Mouse (Mus musculus) hindbrain, embryonic 16.5 days (tissue): Measurements from ENCODE around the gene Sfxn2. TPM values are rescaled to one million over a fixed set of nuclear protein-coding genes. Genes with fewer than 3 reads are reported as not detected.

Experiments
- ATAC-seq: fragments of 200-750 bp; cut with Nextera tagmentation; 2 replicates; pipeline ENCODE4 v1.8.0; 2017; ENCODE audit warnings: moderate TSS enrichment, moderate library complexity
- H3K27ac ChIP-seq: fragments of 300-500 bp; sonication (generic); 2 replicates; pipeline ENCODE4 v1.5.1; 2014; ENCODE audit warnings: low read depth, mild to moderate bottlenecking, control low read depth, low read length, moderate library complexity
- H3K27me3 ChIP-seq: fragments of 300-500 bp; sonication (generic); replicated peaks from 2 replicates; pipeline ENCODE4 v1.6.1; 2014; ENCODE audit warnings: low read length; ENCODE audit not compliant: control insufficient read depth, insufficient read depth
- H3K36me3 ChIP-seq: fragments of 300-500 bp; sonication (generic); 2 replicates; pipeline ENCODE4 v1.6.1; 2014; ENCODE audit warnings: mild to moderate bottlenecking, low read length, moderate library complexity, mixed read lengths; ENCODE audit not compliant: control insufficient read depth, insufficient read depth
- H3K4me1 ChIP-seq: fragments of 300-500 bp; sonication (generic); 2 replicates; pipeline ENCODE4 v1.6.1; 2014; ENCODE audit warnings: low read depth, low read length; ENCODE audit not compliant: control insufficient read depth, insufficient read depth
- H3K4me2 ChIP-seq: fragments of 300-500 bp; sonication (generic); 2 replicates; pipeline ENCODE4 v1.6.1; 2014; ENCODE audit warnings: mild to moderate bottlenecking, low read length, control low read depth, moderate library complexity
- H3K4me3 ChIP-seq: fragments of 300-500 bp; sonication (generic); 2 replicates; pipeline ENCODE4 v1.5.1; 2014; ENCODE audit warnings: mild to moderate bottlenecking, low read length, control low read depth, moderate library complexity
- H3K9ac ChIP-seq: fragments of 300-500 bp; sonication (generic); 2 replicates; pipeline ENCODE4 v1.6.1; 2014; ENCODE audit warnings: low read depth, mild to moderate bottlenecking, control low read depth, low read length, moderate library complexity
- H3K9me3 ChIP-seq: fragments of 300-500 bp; sonication (generic); 2 replicates; pipeline ENCODE4 v1.6.1; 2014; ENCODE audit warnings: mild to moderate bottlenecking, low read length, moderate library complexity; ENCODE audit not compliant: control insufficient read depth
- WGBS: fragments of 180-500 bp; shearing (Covaris S2); extraction: QIAGEN DNeasy Blood & Tissue Kit; methylation state at CpG from one replicate; pipeline ENCODE4 v1.1.7; 2014; 5-methylcytosine and 5-hydroxymethylcytosine counted together
- polyA plus RNA-seq: library from polyadenylated mRNA; unstranded; fragments of >200 nt; fragmentation: Nextera tagmentation; extraction: Ambion mirVana; gene quantifications from 2 replicates; pipeline ENCODE4 v1.2.1, GENCODE M21; 2015

Sfxn2 gene
- 9.9 and 10.5 TPM in 2 replicates for polyA plus RNA-seq

DNA sequence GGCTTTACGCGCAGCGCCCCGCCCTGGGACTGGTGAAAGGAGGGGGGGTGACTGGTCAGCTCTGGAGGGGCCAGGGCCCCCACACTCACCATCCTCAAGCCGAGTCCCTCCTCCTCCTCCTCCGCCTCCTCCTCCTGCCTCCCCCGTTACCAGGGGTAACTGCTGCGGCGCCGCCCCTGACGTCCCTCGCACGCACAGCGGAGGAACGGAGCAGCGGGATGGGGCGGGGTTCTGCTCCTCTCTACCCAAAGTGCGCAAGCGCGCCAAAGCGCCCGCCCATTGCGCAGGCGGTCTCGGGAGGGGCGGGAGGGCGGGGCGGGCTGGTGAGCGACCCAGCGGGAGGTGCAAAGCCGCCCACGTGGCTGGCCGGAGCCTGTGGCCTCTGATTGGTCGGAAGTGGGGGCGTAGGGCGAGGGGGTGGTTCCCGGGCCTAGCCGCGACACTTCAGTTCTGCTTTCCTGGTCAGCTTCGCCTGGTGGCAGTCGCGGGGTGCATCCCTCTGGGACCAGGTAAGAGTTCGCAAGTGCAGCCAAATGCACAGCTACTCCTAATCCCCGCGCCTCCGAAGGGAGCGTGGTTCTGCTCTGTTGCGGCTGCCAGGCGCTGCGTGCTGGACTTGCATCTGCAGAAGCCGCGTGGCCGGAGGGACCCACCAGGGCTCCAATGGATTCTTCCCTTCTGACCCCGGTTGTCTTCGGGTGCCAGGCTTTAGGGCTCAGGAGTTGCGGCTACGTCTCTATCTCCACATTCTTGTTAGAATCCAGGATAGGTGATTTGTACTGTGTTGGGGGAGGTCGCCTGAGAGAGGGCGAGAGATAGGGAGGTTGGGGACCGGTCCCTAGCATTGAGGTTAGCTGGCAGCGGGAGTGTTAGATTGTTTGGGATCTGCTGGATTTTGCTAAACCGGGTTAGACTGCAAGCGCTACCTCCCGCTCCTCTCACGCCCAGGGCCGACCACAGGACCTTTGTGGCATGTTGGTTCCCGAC lies at the start of gene Sfxn2, which contains the start of gene Arl3:
Sfxn2 (plus strand) TSS at position 415 of the 987 bp plus-strand sequence.
Arl3 (minus strand) TSS at position 248 of the 987 bp plus-strand sequence.
- under 1% methylated on average over 57 of the region's 67 CpGs for WGBS

DNA sequence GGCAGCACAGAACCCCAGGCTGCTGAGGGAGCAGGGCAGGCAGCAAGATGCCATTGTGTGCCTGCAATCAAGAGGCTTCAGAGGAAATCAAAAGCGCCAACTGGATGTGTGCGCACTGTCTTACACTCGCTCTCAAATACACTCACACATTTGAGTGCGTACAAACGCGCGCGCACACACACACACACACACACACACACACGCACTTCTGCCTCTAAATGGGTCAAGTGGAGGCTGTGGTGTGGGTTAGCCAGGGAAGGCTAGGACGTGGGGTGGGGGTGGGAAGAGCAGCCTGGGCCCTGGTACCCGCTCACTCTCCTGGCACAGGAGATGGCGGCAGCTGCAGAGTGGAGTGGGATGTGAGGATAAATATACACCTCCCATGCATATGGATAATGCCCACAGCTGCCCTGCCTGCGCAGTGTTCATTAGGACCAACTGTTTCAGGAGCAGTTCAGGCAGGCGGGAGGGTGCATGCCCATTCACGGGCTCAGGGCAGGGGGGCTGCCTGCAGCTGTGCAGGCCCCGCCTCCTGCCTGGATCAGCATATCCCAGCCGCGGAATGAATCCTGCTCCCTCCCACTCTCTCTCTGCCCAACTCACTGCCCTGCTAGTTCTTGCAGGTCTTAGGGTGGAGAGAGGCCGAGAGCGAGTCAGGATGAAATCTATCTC lies 49.5 kb upstream of the Sfxn2 start:
- Histone ChIP-seq H3K4me1 (peaks cover 47% of the 10 kb centered on the region), H3K9me3 (no peaks in the 10 kb centered on the region), H3K27ac (peak overlapping the region; percentile 72), H3K36me3 (no peaks in the 10 kb centered on the region), H3K27me3 (no peaks in the 10 kb centered on the region), H3K4me3 (peak overlapping the region; percentile 30), H3K9ac (peak overlapping the region; percentile 50), H3K4me2 (peak overlapping the region; percentile 61)
- ATAC-seq = peak; percentile 85
- WGBS = 3% methylated on average over 20 of the region's 20 CpGs

More for the DNA sequence above, at the start of gene Sfxn2, which contains the start of gene Arl3:
- Histone ChIP-seq H3K9ac (peak within 1 kb of the TSS; percentile 71), H3K27me3 (no peaks in the 10 kb centered on the region), H3K36me3 (no peaks in the 10 kb centered on the region), H3K4me1 (peaks cover 6% of the 10 kb centered on the region), H3K4me3 (peak within 1 kb of the TSS; percentile 74), H3K27ac (peak within 1 kb of the TSS; percentile 77), H3K4me2 (peak within 1 kb of the TSS; percentile 89), H3K9me3 (no peaks in the 10 kb centered on the region)
- peak; percentile 97 for ATAC-seq

DNA sequence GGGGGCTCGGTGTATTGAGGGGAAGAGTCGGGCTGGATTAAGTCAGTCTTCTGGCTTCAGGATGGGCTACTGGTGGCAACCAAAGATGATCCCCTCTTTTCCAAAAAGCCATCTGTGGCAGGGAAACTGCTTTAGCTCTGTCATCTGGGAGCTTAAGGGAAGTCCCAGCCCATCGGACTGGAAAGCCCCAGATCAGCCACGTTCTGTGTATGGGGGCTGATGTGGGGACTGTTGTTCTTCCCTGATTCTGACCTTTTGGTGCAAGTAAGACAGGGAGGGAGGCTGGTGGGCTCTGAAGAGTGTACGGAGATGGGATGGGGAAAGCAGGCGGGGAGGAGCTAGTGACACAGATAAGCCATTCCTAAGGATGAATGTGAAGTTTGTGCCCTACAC lies 49.0 kb upstream of the Sfxn2 start:
- Histone ChIP-seq H3K4me2 (peak overlapping the region; percentile 61), H3K27ac (peak overlapping the region; percentile 72), H3K36me3 (no peaks in the 10 kb centered on the region), H3K27me3 (no peaks in the 10 kb centered on the region), H3K9ac (peak overlapping the region; percentile 50), H3K4me1 (peaks cover 51% of the 10 kb centered on the region), H3K4me3 (peak overlapping the region; percentile 30), H3K9me3 (no peaks in the 10 kb centered on the region)
- no peak for ATAC-seq
- WGBS = 6% methylated on average over 6 of the region's 6 CpGs

DNA sequence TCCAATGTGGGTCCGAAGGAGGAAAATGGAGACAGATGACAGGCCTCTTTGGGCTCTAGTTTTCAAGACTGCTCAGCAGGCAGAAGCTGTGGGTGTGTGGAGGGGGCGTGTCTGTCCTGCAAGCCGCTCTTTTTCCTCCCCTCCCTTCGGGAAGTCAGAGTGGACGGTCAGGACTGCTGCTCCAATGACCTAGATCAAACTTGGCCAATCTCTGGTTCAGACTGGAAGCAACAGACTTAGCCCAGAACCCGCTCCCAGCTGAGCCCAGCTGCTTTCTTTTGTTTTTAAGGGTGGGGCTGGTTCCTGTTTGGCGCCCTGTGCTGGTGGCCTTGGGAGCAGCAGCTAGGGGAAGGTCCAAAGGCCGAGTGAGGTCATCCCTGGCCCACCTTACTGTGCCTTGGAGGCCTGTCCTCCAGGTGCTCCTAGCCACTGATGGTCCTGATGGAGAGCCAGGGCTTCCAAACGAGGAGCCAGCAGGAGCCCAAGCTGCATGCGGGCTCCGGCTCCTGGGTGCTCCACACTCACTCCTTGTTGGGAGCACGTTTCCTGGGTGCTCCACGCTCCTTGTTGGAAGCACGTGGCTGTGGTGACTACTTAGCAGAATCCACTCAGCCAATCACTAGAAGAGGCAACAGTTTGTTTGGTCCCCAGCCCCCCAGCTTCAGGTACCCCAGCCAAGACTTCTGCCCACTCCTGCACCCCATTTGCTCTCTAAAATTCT lies 48.4 kb upstream of the Sfxn2 start:
- H3K9me3 ChIP-seq = no peaks in the 10 kb centered on the region
- H3K4me3 ChIP-seq = no peak overlapping the region
- peaks cover 57% of the 10 kb centered on the region for H3K4me1 ChIP-seq
- peak overlapping the region; percentile 72 for H3K27ac ChIP-seq
- H3K27me3 ChIP-seq = no peaks in the 10 kb centered on the region
- 25% methylated on average over 14 of the region's 14 CpGs for WGBS
- H3K36me3 ChIP-seq = no peaks in the 10 kb centered on the region
- peak overlapping the region; percentile 33; the same call in 1 of the 2 replicates for H3K9ac ChIP-seq
- peak overlapping the region; percentile 61 for H3K4me2 ChIP-seq
- ATAC-seq = no peak

DNA sequence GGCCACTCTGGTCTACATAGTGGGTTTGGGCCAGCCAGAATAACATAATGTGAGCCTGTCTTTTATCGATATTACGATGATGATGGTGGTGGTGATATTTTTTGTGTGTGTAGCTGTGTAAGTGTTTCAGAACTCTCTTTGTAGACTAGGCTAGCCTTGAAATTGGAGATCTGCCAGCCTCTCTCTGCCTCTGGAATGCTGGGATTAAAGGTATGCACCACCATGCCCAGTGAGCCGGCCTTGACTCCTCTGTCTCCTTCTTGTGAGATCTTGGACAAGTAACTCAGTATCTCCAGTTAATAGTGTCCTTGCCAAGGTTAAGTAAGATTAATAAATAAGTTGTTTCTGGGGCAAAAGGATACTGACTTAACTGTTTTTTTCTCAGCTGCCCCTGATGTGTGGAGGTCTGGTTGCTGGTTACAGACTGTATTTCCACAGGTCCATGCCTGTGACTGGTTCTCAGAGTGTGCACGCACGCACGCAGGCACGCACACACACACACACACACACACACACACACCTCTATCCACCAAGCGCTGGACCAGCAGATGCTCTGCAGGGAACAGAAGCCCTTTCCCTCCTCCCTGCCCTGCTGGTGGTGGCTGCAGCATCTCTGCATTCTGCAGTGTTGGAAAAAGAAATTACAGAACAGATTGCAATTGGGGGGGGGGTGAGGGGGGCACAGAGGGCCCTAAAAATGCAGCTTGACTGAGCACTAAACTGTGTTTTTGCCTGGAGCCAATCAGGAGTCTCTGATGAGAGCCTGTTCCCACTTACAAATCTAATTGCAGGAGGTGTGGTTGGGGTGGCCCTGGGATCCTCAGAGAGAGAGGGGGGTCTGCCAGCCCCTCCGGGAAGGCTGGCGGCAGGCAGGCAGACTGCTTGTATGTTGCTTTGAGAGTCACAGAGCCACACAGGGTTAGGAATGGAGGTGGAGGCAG lies 47.2 kb upstream of the Sfxn2 start:
- peak overlapping the region; percentile 30; the same call in 1 of the 2 replicates for H3K27ac ChIP-seq
- H3K9ac ChIP-seq = no peak overlapping the region
- H3K4me1 ChIP-seq = peaks cover 67% of the 10 kb centered on the region

DNA sequence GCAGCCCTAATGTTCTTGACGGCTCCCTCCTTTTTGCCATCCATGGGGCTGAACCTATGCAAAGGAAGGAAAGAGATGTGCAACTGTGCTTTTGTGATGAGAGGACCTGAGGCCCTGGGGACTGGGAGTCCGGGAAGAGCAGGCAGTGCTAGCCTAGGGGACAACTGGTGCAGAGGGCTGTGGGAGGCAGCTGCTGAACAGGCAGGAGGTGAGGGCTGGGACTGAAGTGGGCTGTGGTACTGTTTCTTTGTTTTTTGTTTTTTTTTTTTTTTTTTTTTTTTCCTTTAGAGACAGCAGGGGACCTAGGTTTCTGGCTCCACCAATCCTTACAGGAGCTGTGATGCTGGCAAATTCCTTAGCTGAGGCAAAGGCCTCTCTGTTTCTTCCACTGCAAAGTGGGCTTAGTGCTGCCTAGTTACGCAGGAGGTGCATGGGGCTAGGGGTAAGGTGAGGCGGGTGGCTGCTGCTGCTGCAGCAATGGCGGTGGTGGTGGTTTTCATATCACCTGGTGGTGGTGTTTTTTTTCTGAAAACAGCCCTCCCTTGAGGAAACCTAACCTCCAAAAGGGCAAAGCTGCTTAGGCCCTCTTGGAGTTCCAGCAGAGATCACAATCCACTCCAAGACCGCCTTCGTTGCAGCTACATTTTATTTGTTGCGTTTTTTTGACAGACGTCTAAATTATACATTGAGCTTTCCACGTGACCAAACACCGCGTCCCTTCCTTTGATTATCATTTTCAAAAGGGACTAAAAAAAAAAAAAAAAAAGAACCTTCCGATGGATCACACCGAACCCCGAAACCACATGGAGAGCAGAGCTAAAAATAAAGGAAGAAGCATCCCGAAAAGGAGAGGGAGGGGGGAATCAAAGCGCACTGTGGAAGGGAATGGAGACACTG lies 45.3 kb upstream of the Sfxn2 start:
- H3K36me3 ChIP-seq = no peaks in the 10 kb centered on the region
- peak overlapping the region; percentile 28 for H3K9ac ChIP-seq
- H3K4me2 ChIP-seq = peak overlapping the region; percentile 43
- no peaks in the 10 kb centered on the region for H3K27me3 ChIP-seq
- no peaks in the 10 kb centered on the region for H3K9me3 ChIP-seq
- peak overlapping the region; percentile 19 for H3K4me3 ChIP-seq
- 10% methylated on average over 17 of the region's 17 CpGs for WGBS
- H3K4me1 ChIP-seq = peaks cover 85% of the 10 kb centered on the region
- ATAC-seq = no peak
- H3K27ac ChIP-seq = peak overlapping the region; percentile 79

More for the DNA sequence above, 47.2 kb upstream of the Sfxn2 start:
- Histone ChIP-seq H3K36me3 (no peaks in the 10 kb centered on the region), H3K4me2 (no peak overlapping the region), H3K4me3 (no peak overlapping the region), H3K9me3 (no peaks in the 10 kb centered on the region), H3K27me3 (no peaks in the 10 kb centered on the region)
- WGBS = 38% methylated on average over 10 of the region's 10 CpGs
- no peak for ATAC-seq

DNA sequence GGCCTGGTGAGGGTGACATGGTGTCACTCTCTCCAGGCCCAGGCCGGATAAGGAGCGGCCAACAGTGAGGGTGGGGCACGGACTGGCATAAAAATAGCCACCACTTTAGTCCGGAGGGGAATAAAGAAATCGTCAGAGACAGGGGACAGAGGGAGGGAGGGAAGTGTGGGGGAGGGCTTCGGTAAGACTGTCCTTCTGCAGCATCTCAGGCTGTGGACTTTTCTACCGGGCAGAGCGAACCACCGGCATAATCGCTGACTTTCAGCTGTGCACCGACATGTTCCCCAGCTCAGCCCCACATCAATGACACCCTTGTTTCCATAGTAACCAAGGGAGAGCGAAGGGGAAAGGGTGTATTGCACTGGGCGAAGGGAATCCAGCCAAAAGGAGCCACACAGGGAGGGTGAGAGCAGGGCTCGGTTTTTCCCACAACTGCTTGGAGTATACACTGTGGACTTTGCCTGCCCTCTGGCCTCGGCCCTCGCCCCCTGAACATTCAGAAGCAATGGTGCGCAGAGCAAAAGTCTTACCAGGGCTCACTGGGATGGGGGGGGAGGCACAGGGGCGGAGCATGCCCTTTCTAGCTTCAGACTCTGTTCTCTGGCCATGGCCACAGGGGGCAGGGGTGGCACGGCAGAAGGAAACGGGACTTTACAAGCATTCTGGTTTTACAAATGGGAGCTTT lies 44.5 kb upstream of the Sfxn2 start:
- ATAC-seq = peak; percentile 65
- Histone ChIP-seq H3K27me3 (no peaks in the 10 kb centered on the region), H3K4me2 (peak overlapping the region; percentile 43), H3K27ac (peak overlapping the region; percentile 79), H3K4me1 (peaks cover 83% of the 10 kb centered on the region), H3K4me3 (peak overlapping the region; percentile 19), H3K9me3 (no peaks in the 10 kb centered on the region), H3K36me3 (no peaks in the 10 kb centered on the region), H3K9ac (peak overlapping the region; percentile 23)
- WGBS = under 1% methylated on average over 20 of the region's 20 CpGs
